Mouse (Mus musculus): ENCODE results near the gene Col25a1.

The Col25a1 gene

GRCm38 (mm10) chr3:130380299-130380845 is 249.1 kb downstream of the Col25a1 start:
- DNase-seq (ENCODE audit: low spot score): no peak

- no peak for DNase-seq (ENCODE audit: low spot score)
Observed at GRCm38 (mm10) chr3:130381691-130382090, 250.4 kb downstream of the Col25a1 start.

DNA sequence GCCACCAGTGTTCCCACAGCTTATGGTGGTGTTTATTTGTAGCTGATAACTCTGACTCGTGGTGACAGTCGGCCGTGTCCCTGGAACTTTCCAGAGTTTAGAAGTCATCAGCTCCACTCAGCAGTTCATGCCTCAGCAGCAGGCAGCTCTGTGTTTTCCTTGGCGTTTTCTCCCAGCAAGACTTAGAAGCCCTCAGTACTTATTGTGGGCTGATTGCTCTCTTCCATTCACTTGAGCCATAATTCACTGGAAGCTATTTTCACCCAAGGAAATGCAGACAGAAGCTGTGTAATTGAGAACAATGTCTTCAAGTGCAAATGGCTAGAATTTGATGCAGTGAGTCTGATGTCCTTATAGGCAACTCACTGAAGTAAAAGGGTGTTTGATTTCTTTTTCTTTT is 254.6 kb downstream of the Col25a1 start:
- no peak for DNase-seq (ENCODE audit: low spot score)

GRCm38 (mm10) chr3:130387156-130387555 is 255.9 kb downstream of the Col25a1 start:
- DNase-seq (ENCODE audit: low spot score): no peak

- no peak for DNase-seq (ENCODE audit: low spot score)
Observed at GRCm38 (mm10) chr3:130389261-130389975, 258.1 kb downstream of the Col25a1 start.

DNA sequence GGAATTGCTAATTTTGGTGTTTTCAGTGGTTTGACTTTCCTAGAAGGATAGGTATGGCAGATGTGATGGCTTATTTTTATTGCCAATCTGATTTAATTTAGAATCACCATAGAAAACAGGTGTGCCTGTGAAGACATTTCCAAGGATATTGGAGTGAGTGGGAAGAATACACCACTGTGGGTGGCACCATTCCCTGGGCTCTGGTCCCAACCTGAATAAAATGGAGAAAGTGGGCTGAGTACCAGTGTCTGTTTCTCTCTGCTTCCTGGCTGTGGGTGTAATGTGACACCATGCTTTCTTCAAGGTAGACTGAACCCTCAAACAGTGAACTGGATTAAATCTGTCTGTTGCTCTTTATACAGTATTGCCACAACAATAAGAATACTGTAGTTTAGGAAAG is 265.3 kb downstream of the Col25a1 start:
- no peak for DNase-seq (ENCODE audit: low spot score)

GRCm38 (mm10) chr3:130400716-130401559 is 269.6 kb downstream of the Col25a1 start:
- peak; percentile 54 for DNase-seq (ENCODE audit: low spot score)

- DNase-seq (ENCODE audit: low spot score): no peak
Observed at GRCm38 (mm10) chr3:130401560-130401852, 270.2 kb downstream of the Col25a1 start.

DNA sequence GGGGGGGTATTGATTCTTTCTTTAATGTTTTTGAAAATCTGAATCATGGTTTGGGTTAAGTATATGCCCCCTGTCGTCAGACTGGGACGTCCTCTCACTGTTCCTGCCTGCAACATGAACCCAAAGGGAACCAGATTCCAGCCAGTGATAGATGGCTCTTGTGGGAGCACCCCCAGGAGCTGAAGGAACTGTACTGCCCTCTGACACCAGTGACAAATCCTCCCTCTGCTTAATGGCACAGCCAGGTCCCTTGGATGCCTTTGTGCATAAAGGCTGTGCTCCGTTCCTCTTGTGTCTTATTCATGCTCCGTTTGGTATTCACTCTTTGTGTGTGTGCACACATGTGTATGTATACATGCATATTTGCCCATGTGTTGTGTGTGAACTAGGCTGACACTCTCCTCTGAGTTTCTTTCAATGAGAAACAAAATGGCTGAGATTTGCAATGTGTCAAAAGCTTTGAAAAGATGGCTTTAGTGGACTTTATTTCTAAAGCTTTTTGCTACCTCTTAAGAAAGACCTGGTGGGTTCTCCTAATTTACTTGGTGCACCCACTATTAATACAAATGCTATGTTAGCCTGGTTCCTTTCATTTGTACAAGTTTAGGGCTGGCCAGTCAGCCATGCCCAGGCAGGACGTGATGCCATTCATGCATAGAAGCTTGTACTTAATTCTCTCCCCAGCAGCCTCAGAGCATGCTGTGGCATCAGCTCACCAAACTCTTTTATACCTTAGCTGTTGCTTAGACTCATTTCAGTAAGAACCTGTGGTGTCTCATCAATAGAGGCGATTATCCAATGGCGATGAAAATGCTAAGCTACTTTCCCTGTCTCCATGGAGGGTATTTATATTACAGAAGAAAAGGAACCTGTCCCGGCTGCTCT is 273.5 kb downstream of the Col25a1 start:
- no peak for DNase-seq (ENCODE audit: low spot score)

DNA sequence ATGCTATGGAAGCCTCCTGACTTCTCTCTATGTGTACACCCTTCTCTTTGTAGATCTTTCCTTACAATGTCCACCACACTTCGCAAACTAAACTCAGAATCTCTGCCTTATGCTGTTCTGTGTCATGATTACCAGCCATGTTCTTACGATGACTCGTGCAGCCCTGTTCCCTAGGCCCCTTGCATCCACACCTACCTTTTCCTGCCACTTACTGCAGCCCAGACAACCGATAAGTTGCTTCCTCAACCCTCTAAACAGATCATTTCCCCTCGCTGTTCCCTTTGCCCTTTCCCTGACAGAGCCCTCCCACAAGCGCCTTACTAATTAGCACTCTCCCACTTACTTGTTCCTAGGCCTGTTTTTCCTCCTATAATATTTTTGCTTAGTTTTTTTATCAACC is 275.9 kb downstream of the Col25a1 start:
- no peak for DNase-seq (ENCODE audit: low spot score)

- no peak for DNase-seq (ENCODE audit: low spot score)
Observed at GRCm38 (mm10) chr3:130413239-130413638, 281.9 kb downstream of the Col25a1 start.

GRCm38 (mm10) chr3:130418951-130419350 is 287.6 kb downstream of the Col25a1 start:
- DNase-seq (ENCODE audit: low spot score): no peak

GRCm38 (mm10) chr3:130428796-130429195 is 297.5 kb downstream of the Col25a1 start:
- no peak for DNase-seq (ENCODE audit: low spot score)

GRCm38 (mm10) chr3:130430052-130430451 is 298.8 kb downstream of the Col25a1 start:
- no peak for DNase-seq (ENCODE audit: low spot score)

- DNase-seq (ENCODE audit: low spot score): no peak
Observed at GRCm38 (mm10) chr3:130432818-130433217, 301.5 kb downstream of the Col25a1 start.

DNA sequence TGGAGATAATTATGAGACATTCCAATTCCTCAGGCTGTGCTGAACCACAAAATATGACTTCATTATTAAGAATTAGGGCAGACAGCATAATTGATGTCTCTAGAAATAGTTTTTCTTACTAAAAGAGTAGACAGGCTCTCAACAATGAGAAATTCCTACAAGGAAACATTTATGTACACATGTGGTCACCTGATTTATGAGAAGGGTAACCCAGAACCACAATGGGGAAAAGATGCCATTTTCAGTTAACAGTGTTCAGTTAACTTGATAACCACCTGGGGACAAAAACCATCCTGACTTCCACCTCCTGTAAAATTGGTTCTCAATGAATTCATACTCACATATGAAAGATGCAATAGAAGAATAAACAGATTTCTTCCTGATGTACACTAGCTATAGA is 305.7 kb downstream of the Col25a1 start:
- no peak for DNase-seq (ENCODE audit: low spot score)

- no peak for DNase-seq (ENCODE audit: low spot score)
Observed at GRCm38 (mm10) chr3:130439767-130440166, 308.5 kb downstream of the Col25a1 start.

GRCm38 (mm10) chr3:130440689-130441088 is 309.4 kb downstream of the Col25a1 start:
- DNase-seq (ENCODE audit: low spot score): no peak

- no peak for DNase-seq (ENCODE audit: low spot score)
Observed at GRCm38 (mm10) chr3:130443842-130444627, 312.7 kb downstream of the Col25a1 start.

DNA sequence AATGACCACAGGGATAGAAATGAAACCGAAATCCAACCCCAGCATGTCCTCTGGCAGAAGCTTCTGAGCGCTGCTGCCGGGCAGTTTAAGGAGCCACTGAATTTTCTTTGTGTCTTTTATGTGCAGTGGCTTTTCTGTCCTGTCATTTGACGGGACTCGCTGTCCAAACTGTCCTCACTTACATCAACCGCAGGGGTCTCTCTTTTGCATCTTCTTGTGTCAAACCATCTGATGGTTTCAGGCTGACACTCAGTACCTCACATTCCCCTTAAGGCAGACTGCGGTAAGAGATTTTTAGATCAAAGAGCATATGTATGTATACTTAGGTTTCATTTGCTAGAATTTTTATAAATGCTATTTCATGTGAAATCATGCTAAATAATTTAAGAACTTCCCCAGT is 318.6 kb downstream of the Col25a1 start:
- no peak for DNase-seq (ENCODE audit: low spot score)

DNA sequence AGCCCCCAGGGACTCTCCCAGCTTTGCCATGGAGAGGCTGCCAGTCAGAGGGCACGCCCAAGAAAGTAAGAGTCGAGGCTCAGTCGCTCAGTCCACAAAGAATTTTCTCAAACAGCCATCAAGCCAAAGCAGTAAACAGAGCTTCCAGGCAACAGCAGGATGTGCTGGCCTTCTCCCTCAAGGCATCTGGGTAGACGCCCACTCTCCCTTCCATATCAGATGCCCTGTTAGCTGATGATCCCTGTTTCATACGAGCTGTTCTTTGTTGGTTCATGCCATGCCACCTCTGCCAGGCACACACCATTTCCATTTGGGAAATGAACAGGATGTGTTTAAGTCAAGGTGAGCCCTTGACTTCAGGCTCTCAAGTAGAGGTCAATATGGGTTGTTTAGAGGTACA is 334.1 kb downstream of the Col25a1 start:
- DNase-seq (ENCODE audit: low spot score): no peak

Measured in lung, postnatal 25 days (tissue).